Mouse (Mus musculus): Measurements from ENCODE around the gene Sema3d.

Sema3d gene

DNA sequence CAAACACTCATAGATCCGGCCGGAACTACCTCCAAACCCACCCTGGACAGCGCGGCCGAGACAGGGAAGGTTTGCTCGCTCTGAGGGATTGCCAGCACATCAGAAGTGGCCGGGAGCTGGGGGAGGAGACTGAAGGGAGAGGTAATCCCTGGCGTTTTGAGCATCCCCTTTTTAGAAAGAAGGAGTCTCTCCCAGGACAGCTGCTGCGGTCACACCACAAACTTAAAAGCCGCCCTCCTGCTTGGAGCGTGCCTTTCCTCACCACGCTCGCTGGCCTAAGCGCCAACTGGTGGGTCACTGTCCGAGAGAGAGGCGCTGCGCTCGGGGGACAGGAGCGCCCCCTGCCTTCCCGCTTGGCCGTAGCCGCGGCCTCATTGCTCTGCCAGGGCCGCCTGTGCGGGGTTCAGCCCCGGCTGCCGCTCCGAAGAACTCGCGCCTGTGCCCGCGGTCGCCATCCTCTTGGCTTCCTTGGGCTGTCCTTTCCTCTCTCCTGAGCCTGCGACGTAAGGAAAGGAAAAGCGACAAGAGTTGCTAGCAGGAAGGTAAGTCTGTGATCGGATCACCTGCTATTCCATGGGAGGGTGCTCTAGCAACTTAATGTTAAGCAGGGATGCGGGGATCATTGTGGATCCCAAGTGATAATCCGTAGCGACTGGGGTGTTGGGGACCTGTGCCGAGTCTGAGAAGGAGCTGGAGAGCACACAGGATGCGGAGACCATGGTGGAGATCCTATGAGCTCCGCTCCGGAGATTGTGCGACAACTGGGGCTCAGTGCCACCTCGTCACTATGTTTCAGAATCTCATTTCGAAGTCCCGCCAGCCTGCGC lies at the start of gene Sema3d:
Gene Sema3d, plus strand, starts transcription at position 253 of the 827 bp plus-strand sequence.
- in situ Hi-C loops (cut with MboI; ENCODE audit: low pct_unique_long_range_greater_than_20kb in 1 of 2, low sequenced_read_pairs in 2 of 2, unreplicated experiment in 1 of 2): no loop called here

DNA sequence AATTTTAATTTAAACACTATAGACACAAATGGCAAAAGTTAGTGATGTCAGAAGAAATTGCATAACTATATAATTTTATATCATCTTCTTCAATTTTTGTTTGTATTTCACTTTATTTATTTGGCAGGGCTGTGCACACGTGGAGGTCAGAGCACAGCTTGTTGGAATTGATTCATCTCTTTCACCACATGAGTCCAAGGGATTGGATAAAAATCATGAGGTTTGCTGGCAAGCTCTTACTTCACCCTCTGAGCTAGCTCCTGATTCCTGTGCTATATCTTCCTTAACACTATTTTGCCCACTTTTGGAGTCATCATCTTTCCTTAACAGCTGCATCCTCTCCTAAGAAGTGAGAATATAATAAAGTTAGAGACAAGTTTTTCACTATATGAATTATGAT lies 5.9 kb upstream of the Sema3d start:
- in situ Hi-C loops (cut with MboI; ENCODE audit: low pct_unique_long_range_greater_than_20kb in 1 of 2, low sequenced_read_pairs in 2 of 2, unreplicated experiment in 1 of 2): no loop called here

DNA sequence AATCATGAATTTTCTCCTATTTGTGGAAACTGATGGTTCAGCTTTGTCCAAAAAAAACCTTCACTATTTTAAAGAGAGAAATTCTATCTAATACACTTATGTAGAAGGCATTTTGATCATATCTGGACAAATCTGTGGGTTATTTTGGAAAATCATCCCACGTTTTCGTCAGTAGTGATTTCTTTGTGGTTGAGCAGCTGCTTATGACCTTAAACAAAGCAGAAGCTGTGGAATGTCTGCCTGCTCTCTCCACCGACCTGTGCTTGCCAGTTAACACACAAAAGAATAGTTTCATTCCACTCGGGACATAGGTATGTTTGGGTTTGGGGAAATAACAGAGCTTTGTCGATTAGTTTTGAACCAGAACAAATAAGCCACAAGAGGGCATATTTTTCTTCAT lies 4.3 kb upstream of the Sema3d start:
- in situ Hi-C loops (cut with MboI; ENCODE audit: low pct_unique_long_range_greater_than_20kb in 1 of 2, low sequenced_read_pairs in 2 of 2, unreplicated experiment in 1 of 2): no loop called here

DNA sequence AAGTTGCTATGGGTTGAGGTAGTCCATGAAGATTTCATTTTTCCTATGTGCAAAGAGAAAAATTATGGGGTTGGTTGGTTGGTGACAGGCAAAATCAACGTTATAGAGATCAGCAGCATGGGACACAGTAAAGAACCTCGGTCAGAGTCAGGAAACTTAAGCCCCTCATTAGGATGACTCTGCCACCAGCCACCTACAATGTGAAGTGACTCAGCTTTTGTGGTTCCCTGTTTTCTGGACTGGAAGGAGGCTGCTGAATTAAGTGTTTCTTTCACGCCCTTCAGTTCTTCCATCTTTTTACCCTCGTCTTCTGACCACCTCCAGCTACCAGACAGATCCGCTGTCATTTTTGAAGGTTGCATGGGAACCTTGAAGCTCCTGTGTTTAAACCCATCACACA lies 1.2 kb upstream of the Sema3d start:
- in situ Hi-C loops (cut with MboI; ENCODE audit: low pct_unique_long_range_greater_than_20kb in 1 of 2, low sequenced_read_pairs in 2 of 2, unreplicated experiment in 1 of 2): no loop called here

DNA sequence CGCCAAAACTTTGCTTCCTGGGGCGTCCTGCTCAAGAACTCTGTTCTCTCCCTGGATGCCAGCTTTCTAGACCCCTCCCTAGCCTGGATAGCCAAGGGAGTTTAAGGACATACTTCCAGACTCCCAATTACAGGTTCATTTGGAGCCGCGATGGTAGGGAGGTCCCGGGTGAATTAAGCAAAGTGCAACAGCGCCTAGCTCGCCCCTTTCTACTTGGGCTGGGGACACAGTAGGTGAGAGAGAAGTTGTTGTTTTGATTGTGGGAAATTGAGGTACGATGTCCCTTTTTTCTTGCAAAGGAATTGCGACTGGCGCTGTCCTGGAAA lies 738 bp downstream of the Sema3d start:
- in situ Hi-C loops (cut with MboI; ENCODE audit: low pct_unique_long_range_greater_than_20kb in 1 of 2, low sequenced_read_pairs in 2 of 2, unreplicated experiment in 1 of 2): no loop called here

DNA sequence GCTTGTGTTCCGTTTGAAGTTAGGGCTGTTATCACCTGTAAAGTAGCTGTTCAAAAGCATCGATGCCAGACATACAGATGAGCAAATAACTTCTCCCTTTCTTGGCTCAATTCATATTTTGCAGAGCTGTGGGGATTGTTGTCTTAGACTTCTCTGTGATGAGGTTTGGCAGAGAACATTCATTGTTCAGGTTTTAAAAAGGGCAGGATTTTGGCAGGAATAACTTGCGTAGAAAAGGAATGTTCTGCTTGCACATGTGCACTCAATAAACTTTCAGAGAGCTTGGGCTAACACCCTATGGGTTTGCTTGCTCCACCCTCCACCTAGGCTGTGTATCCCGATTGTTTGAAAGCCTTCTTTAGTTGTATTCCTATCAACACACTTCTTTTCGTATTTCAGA lies 9.5 kb downstream of the Sema3d start:
- in situ Hi-C loops (cut with MboI; ENCODE audit: low pct_unique_long_range_greater_than_20kb in 1 of 2, low sequenced_read_pairs in 2 of 2, unreplicated experiment in 1 of 2): no loop called here

DNA sequence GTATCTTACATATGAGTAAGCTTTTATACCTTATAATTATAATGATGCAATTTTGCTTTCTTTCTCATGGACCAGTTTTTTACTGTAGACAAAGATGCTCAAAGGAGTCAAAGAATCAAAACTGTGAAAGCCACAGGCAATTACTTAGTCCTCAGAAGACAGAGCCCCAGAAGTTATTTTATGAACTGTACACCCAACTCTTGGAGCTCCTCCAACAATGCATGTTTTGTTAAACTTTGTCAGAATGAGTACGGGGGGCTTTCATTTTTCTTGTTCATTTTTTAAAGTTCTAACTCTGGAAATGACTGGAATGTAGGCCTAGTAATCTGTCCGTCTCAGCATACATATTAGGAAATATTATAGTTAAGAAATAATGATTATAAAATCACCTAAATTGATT lies 16.1 kb downstream of the Sema3d start:
- in situ Hi-C loops (cut with MboI; ENCODE audit: low pct_unique_long_range_greater_than_20kb in 1 of 2, low sequenced_read_pairs in 2 of 2, unreplicated experiment in 1 of 2): no loop called here

DNA sequence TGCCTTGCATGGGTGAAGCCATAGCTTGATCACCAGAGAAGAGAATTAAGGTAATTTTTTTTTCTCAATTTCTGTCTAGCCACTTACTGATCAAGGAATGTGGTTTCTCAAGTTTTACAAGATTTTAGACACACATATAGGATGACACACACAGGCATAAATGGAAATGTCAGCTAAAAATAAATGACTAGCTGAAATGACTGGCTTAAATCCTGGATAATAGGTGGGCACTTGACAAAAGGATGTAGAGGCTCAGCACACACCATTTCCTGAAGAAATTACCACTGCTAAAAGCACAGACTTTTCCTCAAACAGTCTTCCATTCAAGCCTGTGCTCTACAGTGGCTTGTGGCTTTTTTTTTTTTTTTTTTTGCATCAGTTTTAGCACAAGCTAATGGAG lies 21.0 kb downstream of the Sema3d start:
- in situ Hi-C loops (cut with MboI; ENCODE audit: low pct_unique_long_range_greater_than_20kb in 1 of 2, low sequenced_read_pairs in 2 of 2, unreplicated experiment in 1 of 2): no loop called here

DNA sequence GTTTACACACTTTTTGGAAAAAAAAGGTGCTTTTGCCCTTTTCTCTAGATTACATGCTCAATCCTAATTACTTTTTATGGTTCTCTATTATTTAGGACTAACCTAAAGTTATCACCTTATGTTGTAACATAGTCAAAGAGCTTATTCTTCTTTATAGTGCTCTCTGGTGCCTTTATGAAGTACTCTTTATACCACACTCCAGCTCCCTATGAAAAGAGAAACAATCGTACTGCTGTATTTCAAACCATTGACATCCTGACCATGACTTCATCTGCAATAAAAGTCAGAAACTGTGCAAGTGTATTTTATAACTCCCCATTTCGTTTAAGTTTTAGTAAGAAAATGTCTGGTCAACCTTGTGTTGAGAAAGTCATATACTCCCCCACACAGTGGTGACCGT lies 29.4 kb downstream of the Sema3d start:
- in situ Hi-C loops (cut with MboI; ENCODE audit: low pct_unique_long_range_greater_than_20kb in 1 of 2, low sequenced_read_pairs in 2 of 2, unreplicated experiment in 1 of 2): no loop called here

DNA sequence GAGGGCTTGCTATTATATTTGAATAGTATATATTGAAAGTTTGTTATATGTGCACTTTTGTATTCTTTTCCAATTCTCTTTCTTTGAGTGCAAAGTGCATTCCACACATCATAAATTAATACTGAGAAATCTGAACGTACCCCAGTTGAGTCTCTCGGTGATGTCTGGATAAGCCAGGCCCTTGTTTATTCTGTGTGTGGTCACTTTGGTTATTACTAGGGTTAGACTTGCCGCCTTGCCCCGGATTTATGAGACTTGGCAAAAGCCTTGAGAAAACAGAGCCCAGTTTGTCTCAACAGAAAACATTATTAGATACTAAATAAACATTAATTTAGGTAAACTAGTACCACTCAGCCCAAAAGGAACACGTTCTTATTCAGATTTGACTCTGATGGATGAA lies 40.1 kb downstream of the Sema3d start:
- in situ Hi-C loops (cut with MboI; ENCODE audit: low pct_unique_long_range_greater_than_20kb in 1 of 2, low sequenced_read_pairs in 2 of 2, unreplicated experiment in 1 of 2): no loop called here

DNA sequence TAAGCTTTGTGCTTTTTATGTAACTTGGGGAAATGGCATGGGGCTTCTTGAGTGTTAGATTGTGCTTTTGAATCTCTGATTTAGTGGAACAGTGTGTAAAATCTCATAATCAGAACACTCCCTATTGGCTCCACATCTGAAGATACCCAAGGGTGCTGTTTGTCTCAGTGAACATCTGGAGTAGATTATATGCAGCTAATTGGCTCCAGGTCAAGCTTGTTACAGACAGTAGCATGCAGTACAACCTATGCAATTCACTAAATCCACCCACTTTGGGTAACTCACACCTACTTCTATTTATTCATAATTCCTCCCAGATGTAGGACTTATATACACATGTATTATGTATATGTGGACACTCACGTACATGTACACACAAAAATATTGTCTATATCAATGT lies 58.6 kb downstream of the Sema3d start:
- in situ Hi-C loops (cut with MboI; ENCODE audit: low pct_unique_long_range_greater_than_20kb in 1 of 2, low sequenced_read_pairs in 2 of 2, unreplicated experiment in 1 of 2): no loop called here

DNA sequence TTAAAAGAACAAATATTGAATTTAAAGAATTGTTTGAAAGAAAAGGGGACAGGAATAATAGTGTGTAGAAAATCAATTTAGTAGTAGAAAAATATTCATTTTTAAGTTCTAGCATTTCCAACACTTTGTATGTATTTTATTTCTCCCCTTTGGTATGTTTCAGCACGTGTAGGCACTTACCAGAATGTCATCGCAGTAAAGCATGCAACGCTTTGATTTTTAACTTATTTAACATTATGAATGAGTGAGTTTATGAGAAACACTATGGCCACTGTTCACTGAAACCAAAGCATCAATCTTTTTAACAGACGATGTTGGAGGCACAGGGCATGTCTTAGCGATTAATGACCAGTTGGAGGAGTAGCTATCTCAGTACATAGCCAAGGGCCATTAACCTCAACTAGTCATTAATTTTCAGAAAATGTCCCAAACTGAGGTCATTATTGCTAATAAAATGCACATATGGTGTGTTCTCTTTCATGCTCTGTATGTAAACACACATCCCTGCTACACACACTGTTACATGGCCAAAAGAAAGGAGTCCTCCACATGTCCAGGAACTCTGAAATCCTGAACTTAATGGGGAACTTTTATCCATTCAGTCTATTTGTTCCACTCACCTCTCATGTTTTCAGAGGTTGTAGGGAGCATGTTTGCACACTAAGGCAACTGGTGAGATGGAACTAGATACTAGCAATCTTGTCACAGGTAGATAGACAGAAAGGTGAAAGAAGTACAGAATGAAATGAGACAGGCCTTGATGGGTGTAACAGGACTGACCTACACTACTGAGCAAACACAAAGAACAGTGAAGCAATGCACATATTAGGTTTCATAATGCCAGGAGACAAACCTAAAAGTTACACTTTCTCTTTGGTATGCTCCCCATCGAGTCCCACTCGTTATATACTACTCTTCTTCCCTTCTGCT lies 59.3 kb downstream of the Sema3d start:
- in situ Hi-C loops (cut with MboI; ENCODE audit: low pct_unique_long_range_greater_than_20kb in 1 of 2, low sequenced_read_pairs in 2 of 2, unreplicated experiment in 1 of 2): no loop called here

DNA sequence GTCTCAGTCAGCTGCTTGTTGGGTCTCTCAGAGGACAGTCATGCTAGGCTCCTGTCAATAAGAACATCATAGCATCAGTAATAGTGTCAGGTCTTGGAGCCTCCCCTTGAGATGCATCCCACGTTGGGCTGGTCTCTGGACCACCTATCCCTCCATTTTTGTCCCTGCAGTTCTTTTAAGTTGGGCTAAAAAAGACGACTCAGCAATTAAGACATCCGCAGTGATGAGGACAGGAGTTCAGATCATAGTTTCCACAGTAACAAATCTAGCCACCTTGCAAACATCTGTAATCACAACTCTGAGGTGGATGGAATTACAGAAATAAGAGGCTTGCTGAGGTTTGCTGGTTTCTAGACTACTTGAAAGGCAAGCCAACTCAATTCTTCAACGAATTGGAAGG lies 67.9 kb downstream of the Sema3d start:
- in situ Hi-C loops (cut with MboI; ENCODE audit: low pct_unique_long_range_greater_than_20kb in 1 of 2, low sequenced_read_pairs in 2 of 2, unreplicated experiment in 1 of 2): no loop called here

DNA sequence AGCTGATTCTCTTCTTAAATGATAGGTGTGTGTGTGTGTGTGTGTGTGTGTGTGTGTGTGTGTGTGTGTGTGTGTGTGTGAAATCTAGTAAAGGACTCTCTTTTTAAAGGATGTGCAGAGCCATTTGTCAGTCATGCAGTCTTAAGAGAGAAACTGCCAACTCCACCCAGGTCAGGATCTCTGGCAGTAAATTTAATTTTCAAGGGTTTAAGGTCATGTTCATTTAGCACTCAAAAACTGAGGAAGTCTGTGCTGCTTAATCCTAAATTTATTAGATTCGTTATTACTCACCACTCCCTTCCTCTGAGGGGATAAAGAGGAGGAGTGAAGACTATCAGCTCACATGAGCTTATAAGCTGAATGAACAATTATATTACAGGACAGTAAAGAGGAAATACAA lies 71.8 kb downstream of the Sema3d start:
- in situ Hi-C loops (cut with MboI; ENCODE audit: low pct_unique_long_range_greater_than_20kb in 1 of 2, low sequenced_read_pairs in 2 of 2, unreplicated experiment in 1 of 2): no loop called here

DNA sequence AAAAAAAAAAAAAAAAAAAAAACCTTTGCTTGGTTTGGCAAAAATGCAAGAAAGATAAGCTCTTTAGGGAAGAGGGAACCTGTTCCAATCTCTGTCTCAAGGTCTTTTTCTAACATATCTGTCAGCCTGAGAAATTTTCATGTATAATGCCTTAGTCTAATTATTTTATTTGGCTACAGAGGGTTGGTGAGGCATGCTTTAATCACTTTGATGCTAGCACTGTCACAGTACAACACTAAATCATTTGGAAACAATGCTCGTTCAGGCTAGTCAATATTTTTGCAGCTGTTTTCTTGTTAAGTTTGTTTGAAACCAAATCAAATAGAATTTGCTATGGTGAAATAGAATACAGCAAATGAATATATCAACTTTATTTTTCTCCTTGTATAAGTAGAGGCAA lies 74.3 kb downstream of the Sema3d start:
- in situ Hi-C loops (cut with MboI; ENCODE audit: low pct_unique_long_range_greater_than_20kb in 1 of 2, low sequenced_read_pairs in 2 of 2, unreplicated experiment in 1 of 2): no loop called here

DNA sequence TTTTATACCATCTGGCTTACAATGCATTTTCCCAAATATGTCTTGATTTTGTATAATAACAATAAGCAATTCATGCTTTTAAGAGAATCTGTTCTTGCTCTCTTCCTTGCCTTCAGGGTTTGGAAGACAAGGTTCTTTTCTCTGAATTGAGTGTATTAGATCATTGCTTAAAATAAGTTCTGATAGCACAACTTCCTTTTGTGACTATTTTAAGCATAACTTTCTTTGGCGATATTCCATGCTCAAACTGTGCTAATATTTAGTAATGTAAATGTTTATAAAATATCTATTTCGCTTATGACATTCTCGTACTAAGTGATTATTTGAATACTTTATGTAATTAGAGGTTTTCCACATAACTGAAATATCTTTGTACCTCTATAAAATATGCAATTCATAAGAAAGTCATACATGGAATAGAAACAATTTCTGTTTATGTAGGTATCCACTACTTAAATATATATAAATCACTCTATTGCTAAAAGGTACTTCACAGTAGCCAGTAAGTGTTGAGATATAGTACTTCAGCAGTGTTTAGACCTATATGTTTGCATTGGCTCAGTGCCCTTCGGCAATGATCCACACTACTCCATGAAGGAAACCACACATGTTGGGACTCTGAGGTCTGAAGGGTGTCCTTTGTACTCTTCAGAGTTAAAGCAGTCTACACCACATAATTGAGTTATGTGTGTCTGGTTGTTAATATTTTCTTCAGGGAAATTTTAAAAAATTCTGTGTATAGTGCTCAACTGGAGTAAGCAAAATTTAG lies 84.6 kb downstream of the Sema3d start:
- in situ Hi-C loops (cut with MboI; ENCODE audit: low pct_unique_long_range_greater_than_20kb in 1 of 2, low sequenced_read_pairs in 2 of 2, unreplicated experiment in 1 of 2): no loop called here

DNA sequence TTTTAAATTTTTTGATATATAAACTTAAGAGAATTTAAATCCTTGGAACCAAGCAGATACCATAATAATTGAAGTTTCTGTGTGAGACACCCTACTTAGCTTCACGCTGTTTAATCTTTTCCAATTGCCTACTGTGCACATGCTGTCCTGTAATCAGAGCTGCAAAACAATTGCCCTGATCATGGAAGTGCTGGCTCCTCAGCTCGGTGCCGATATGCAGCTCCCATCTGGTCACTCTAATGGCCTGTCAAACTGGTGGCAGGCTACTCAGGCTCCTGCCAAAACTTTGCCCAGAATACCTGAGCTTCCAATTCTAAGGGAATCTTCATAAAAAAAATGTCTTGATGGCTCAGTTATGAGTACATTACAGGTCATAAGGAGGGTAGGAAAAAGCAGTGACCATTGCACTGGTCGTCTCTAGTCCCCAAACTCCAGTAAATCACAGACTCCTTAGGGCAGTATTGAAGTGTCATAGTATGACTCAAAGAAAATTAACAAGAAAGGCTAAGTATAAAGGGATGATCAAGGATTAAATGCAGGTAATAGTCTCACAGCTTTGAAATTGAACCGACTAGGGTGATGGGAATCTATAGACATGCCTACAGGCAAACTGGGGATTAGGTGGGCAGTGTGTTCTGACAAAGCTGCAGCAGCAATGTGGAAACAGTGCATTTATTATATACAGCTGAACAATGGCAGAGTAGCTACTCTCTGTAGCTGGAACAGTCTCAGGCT lies 91.9 kb downstream of the Sema3d start:
- in situ Hi-C loops (cut with MboI; ENCODE audit: low pct_unique_long_range_greater_than_20kb in 1 of 2, low sequenced_read_pairs in 2 of 2, unreplicated experiment in 1 of 2): no loop called here

DNA sequence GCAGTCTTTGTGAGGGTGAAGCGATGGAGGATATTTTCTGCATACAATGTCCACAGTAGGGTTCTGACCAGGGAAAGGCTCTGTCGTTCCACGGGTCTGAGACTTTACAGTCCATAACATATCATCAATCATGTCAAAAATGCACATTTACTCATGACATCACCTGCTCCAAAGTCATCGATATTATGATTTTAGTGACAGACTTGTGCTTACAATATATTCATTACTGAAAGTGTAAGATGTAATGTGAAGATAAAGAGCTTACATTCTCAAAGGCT lies 92.4 kb downstream of the Sema3d start:
- in situ Hi-C loops (cut with MboI; ENCODE audit: low pct_unique_long_range_greater_than_20kb in 1 of 2, low sequenced_read_pairs in 2 of 2, unreplicated experiment in 1 of 2): no loop called here

DNA sequence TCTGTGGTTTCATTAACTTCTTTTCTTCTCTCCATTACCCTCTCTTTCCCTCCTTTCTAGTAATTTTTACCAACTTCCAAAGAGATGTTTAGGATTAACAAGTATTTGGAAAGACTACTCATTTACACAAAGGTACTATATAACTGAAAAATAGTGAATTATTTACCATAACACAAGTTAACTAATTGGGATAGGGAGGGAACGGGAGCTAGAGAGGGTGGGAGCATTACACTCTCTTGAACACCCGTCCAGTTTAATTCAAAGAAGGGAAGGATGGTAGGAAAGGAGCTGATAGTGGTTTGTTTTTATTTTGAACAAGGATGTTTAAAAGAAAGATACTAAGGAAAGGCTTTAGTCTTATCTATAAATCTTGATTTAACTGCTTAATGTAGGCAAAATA lies 104.7 kb downstream of the Sema3d start:
- in situ Hi-C loops (cut with MboI; ENCODE audit: low pct_unique_long_range_greater_than_20kb in 1 of 2, low sequenced_read_pairs in 2 of 2, unreplicated experiment in 1 of 2): no loop called here

Measured in mouse embryonic stem cell (cell line).